Mouse (Mus musculus) kidney, embryonic 16.5 days (tissue): ENCODE data around the gene Ubxn7. TPM values are rescaled to one million over a fixed set of nuclear protein-coding genes. Genes with fewer than 3 reads are reported as not detected.
"Not testable (repeated sequence)": the region's sequence is repeated elsewhere in the genome, so short reads cannot be mapped to it uniquely, and the experiment has no call there.

Experiments used
- ATAC-seq: fragments of 200-750 bp; cut with Nextera tagmentation; 2 replicates; pipeline ENCODE4 v1.8.0; 2017; ENCODE audit warnings: moderate TSS enrichment; ENCODE audit not compliant: low FRiP score, low TSS enrichment
- H3K27ac ChIP-seq: fragments of 300-500 bp; sonication (generic); 2 replicates; pipeline ENCODE4 v1.5.1; 2014; ENCODE audit warnings: low read length
- H3K27me3 ChIP-seq: fragments of 300-500 bp; sonication (generic); 2 replicates; pipeline ENCODE4 v1.6.1; 2014; ENCODE audit warnings: low read length, control low read depth, mixed read lengths; ENCODE audit not compliant: insufficient read depth
- H3K36me3 ChIP-seq: fragments of 300-500 bp; sonication (generic); 2 replicates; pipeline ENCODE4 v1.6.1; 2014; ENCODE audit warnings: low read length, control low read depth, mixed read lengths; ENCODE audit not compliant: insufficient read depth
- H3K4me1 ChIP-seq: fragments of 300-500 bp; sonication (generic); 2 replicates; pipeline ENCODE4 v1.6.1; 2014; ENCODE audit warnings: low read length, control low read depth, mixed read lengths; ENCODE audit not compliant: insufficient read depth
- H3K4me2 ChIP-seq: fragments of 300-500 bp; sonication (generic); replicated peaks from 2 replicates; pipeline ENCODE4 v1.6.1; 2014; ENCODE audit warnings: low read depth, low read length
- H3K4me3 ChIP-seq: fragments of 300-500 bp; sonication (generic); 2 replicates; pipeline ENCODE4 v1.5.1; 2014; ENCODE audit warnings: mild to moderate bottlenecking, low read length
- H3K9ac ChIP-seq: fragments of 300-500 bp; sonication (generic); replicated peaks from 2 replicates; pipeline ENCODE4 v1.6.1; 2014; ENCODE audit warnings: low read length
- H3K9me3 ChIP-seq: fragments of 300-500 bp; sonication (generic); 2 replicates; pipeline ENCODE4 v1.6.1; 2016; ENCODE audit warnings: low read length, control low read depth
- WGBS: fragments of 180-500 bp; shearing (Covaris S2); extraction: QIAGEN DNeasy Blood & Tissue Kit; methylation state at CpG from one replicate; pipeline ENCODE4 v1.1.7; 2014; 5-methylcytosine and 5-hydroxymethylcytosine counted together
- polyA plus RNA-seq: library from polyadenylated mRNA; unstranded; fragments of >200 nt; fragmentation: Nextera tagmentation; extraction: Ambion mirVana; gene quantifications from 2 replicates; pipeline ENCODE4 v1.2.1, GENCODE M21; 2015

Ubxn7 gene
- polyA plus RNA-seq = 23.2 and 23.5 TPM in 2 replicates

- peak within 1 kb of the TSS; percentile 56 for H3K4me2 ChIP-seq
- no peaks in the 10 kb centered on the region for H3K9me3 ChIP-seq
- H3K9ac ChIP-seq = peak within 1 kb of the TSS; percentile 91
- WGBS = 0% methylated on average over 46 of the region's 52 CpGs
- H3K4me3 ChIP-seq = peak within 1 kb of the TSS; percentile 87
- H3K27me3 ChIP-seq = no peaks in the 10 kb centered on the region
- ATAC-seq = peak; percentile 96
- H3K27ac ChIP-seq = peak within 1 kb of the TSS; percentile 94
- H3K36me3 ChIP-seq = no peaks in the 10 kb centered on the region
- peaks cover 13% of the 10 kb centered on the region for H3K4me1 ChIP-seq
Observed at GRCm38 (mm10) chr16:32332040-32332555, at the start of gene Ubxn7. Ubxn7 (plus strand) TSS chr16:32332257.

DNA sequence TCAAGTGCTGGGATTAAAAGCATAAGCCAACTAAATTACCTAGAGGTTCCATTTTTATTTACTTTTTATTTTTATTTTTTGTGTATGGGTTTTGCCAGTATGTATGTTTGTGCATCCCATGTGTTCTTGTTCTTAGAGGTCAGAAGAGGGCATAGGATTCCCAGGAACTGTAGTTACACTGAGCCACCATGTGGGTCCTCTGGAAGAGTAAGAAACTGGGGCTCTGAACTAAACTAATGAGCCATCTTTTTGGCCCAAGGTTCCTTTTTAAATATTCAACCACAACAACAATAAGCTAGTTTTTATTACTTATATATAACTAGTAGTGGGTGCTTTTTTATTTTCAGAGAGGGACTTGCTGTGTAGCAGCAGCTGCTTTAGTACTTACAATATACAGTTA lies 49.4 kb upstream of the Ubxn7 start:
- H3K9ac ChIP-seq = no peak overlapping the region
- H3K4me1 ChIP-seq = peaks cover 11% of the 10 kb centered on the region; the same call in 1 of the 2 replicates
- H3K4me2 ChIP-seq = no peak overlapping the region
- H3K27ac ChIP-seq = no peak overlapping the region
- H3K4me3 ChIP-seq = no peak overlapping the region
- ATAC-seq = no peak
- H3K27me3 ChIP-seq = no peaks in the 10 kb centered on the region
- H3K9me3 ChIP-seq = peaks cover 6% of the 10 kb centered on the region; the same call in 1 of the 2 replicates
- H3K36me3 ChIP-seq = peaks cover 57% of the 10 kb centered on the region

- Histone ChIP-seq H3K9ac (no peak overlapping the region), H3K4me1 (no peaks in the 10 kb centered on the region), H3K27me3 (no peaks in the 10 kb centered on the region), H3K9me3 (no peaks in the 10 kb centered on the region), H3K4me3 (no peak overlapping the region), H3K4me2 (no peak overlapping the region), H3K27ac (no peak overlapping the region), H3K36me3 (peaks cover 49% of the 10 kb centered on the region)
- 100% methylated on average over 4 of the region's 4 CpGs for whole genome bisulfite sequencing
- no peak for ATAC-seq
Observed at GRCm38 (mm10) chr16:32291821-32292220, 40.2 kb upstream of the Ubxn7 start.

- WGBS = 96% methylated on average over 4 of the region's 4 CpGs
- not testable (repeated sequence) for H3K9ac ChIP-seq
Observed at GRCm38 (mm10) chr16:32299617-32300016, 32.4 kb upstream of the Ubxn7 start.

DNA sequence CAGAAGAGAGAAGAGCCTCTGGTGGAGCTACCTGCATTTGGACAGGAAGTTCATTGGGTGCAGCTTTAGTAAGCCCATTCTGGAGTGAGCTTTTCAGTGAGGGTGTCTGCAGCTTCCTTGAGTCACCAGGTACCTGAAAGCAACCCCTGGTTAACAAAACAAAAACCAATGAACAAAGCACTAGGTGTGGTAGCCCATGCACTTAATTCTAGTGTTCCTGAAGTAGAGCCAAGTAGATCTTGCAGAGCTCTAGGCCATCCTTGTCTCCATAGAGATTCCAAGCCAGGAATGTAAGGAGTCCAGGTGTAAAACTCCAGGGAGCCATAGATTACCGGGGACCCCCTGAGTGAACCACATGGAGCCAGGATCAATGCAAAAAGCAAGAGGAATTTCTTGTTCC lies 29.0 kb upstream of the Ubxn7 start:
- no peaks in the 10 kb centered on the region for H3K27me3 ChIP-seq
- H3K9ac ChIP-seq = no peak overlapping the region
- 50% methylated on average over 1 of the region's 1 CpGs for WGBS
- H3K9me3 ChIP-seq = no peaks in the 10 kb centered on the region
- H3K4me1 ChIP-seq = no peaks in the 10 kb centered on the region
- no peak for ATAC-seq
- peaks cover 17% of the 10 kb centered on the region for H3K36me3 ChIP-seq
- H3K4me3 ChIP-seq = no peak overlapping the region
- H3K27ac ChIP-seq = no peak overlapping the region
- H3K4me2 ChIP-seq = no peak overlapping the region

More at GRCm38 (mm10) chr16:32299617-32300016, 32.4 kb upstream of the Ubxn7 start:
- H3K27me3 ChIP-seq, H3K4me2 ChIP-seq, H3K27ac ChIP-seq, H3K9me3 ChIP-seq, ATAC-seq, H3K4me1 ChIP-seq, H3K4me3 ChIP-seq: not testable (repeated sequence)
- peaks cover 34% of the 10 kb centered on the region for H3K36me3 ChIP-seq

- peaks cover 10% of the 10 kb centered on the region for H3K36me3 ChIP-seq
- H3K4me3 ChIP-seq = no peak overlapping the region
- no peak overlapping the region for H3K27ac ChIP-seq
- no peak overlapping the region for H3K9ac ChIP-seq
- H3K9me3 ChIP-seq = no peaks in the 10 kb centered on the region
- ATAC-seq = no peak
- no peaks in the 10 kb centered on the region for H3K4me1 ChIP-seq
- H3K4me2 ChIP-seq = no peak overlapping the region
- H3K27me3 ChIP-seq = no peaks in the 10 kb centered on the region
- 96% methylated on average over 7 of the region's 7 CpGs for WGBS
Observed at GRCm38 (mm10) chr16:32303886-32304285, 28.2 kb upstream of the Ubxn7 start.

- Histone ChIP-seq H3K9ac (no peak overlapping the region), H3K4me3 (no peak overlapping the region), H3K4me1 (0 out of 2 replicates have a peak, but pooled peaks cover 6% of the 10 kb centered on the region), H3K36me3 (no peaks in the 10 kb centered on the region), H3K27ac (no peak overlapping the region), H3K27me3 (no peaks in the 10 kb centered on the region), H3K9me3 (no peaks in the 10 kb centered on the region), H3K4me2 (no peak overlapping the region)
- ATAC-seq = no peak
- WGBS = 73% methylated on average over 4 of the region's 4 CpGs
Observed at GRCm38 (mm10) chr16:32311970-32312369, 20.1 kb upstream of the Ubxn7 start.

DNA sequence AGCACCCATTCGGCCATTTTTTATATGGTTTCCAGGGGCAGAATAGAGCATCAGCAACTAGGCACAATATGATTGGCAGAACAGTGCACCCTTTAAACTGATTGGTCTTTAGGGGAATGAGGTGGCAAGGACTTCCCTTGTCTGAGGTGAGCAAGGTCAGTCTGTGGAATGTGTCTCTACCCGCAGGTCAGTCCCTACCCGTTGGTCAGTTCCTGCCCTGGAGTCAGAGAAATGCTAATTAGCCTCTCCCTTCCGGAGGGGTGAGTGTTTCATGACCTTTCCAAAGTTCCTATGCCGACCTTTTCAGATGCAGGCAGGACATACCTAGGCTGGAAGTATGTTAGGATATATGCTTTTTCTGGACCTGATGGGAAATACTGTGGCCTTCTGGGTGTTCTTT lies 19.7 kb upstream of the Ubxn7 start:
- Histone ChIP-seq H3K4me3 (no peak overlapping the region), H3K27me3 (no peaks in the 10 kb centered on the region), H3K9ac (no peak overlapping the region), H3K36me3 (no peaks in the 10 kb centered on the region), H3K4me2 (no peak overlapping the region), H3K9me3 (no peaks in the 10 kb centered on the region), H3K4me1 (0 out of 2 replicates have a peak, but pooled peaks cover 6% of the 10 kb centered on the region), H3K27ac (no peak overlapping the region)
- WGBS = 26% methylated on average over 5 of the region's 5 CpGs
- ATAC-seq = no peak

DNA sequence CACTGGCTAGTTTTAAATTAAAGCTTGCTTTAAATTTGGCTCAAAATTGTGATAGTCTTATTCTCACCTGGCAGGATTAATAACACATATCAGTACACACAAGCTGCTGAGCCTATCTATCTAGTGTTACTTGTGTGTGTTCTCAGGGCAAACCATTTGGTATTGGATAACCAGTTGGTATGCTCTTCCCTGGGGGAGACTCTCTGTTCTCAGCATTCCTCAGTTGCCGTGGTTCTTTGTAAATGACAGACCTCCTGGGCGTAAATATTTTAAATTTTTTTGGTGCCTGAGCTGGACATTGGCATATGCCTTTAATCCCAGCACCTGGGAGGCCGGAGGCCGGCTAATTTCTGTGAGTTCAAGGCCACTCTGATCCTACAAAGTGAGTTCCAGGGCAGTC lies 19.2 kb upstream of the Ubxn7 start:
- H3K9me3 ChIP-seq = no peaks in the 10 kb centered on the region
- H3K4me3 ChIP-seq = no peak overlapping the region
- WGBS = 60% methylated on average over 4 of the region's 4 CpGs
- H3K27ac ChIP-seq = no peak overlapping the region
- H3K27me3 ChIP-seq = no peaks in the 10 kb centered on the region
- no peak for ATAC-seq
- no peak overlapping the region for H3K4me2 ChIP-seq
- no peaks in the 10 kb centered on the region for H3K36me3 ChIP-seq
- H3K4me1 ChIP-seq = 0 out of 2 replicates have a peak, but pooled peaks cover 6% of the 10 kb centered on the region
- H3K9ac ChIP-seq = no peak overlapping the region

DNA sequence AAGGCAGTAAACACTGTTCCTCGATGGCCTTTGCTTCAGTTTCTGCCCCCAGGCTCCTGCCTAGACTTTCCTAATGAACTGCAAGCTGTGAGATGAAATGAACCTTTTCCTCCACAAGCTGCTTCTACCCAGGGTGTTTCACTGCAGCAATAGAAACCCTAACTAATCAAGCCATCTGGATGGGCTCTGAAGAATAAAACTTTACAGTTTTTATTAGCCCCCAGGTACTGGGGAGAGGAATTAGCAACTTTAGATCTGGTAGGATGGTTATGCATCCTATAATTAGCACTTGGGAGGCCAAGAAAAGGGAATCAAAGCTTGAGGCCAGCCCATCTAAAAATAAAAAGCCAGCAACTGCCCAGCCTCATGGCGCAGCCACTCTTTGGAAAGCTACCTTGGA lies 15.5 kb upstream of the Ubxn7 start:
- no peaks in the 10 kb centered on the region for H3K9me3 ChIP-seq
- no peak for ATAC-seq
- no peak overlapping the region for H3K4me2 ChIP-seq
- H3K36me3 ChIP-seq = no peaks in the 10 kb centered on the region
- H3K27ac ChIP-seq = no peak overlapping the region
- H3K4me3 ChIP-seq = no peak overlapping the region
- WGBS = 63% methylated on average over 2 of the region's 2 CpGs
- 0 out of 2 replicates have a peak, but pooled peaks cover 3% of the 10 kb centered on the region for H3K4me1 ChIP-seq
- no peaks in the 10 kb centered on the region for H3K27me3 ChIP-seq
- no peak overlapping the region for H3K9ac ChIP-seq
